Mouse (Mus musculus): Measurements from ENCODE around the gene Rhov.

Gene Rhov

DNA sequence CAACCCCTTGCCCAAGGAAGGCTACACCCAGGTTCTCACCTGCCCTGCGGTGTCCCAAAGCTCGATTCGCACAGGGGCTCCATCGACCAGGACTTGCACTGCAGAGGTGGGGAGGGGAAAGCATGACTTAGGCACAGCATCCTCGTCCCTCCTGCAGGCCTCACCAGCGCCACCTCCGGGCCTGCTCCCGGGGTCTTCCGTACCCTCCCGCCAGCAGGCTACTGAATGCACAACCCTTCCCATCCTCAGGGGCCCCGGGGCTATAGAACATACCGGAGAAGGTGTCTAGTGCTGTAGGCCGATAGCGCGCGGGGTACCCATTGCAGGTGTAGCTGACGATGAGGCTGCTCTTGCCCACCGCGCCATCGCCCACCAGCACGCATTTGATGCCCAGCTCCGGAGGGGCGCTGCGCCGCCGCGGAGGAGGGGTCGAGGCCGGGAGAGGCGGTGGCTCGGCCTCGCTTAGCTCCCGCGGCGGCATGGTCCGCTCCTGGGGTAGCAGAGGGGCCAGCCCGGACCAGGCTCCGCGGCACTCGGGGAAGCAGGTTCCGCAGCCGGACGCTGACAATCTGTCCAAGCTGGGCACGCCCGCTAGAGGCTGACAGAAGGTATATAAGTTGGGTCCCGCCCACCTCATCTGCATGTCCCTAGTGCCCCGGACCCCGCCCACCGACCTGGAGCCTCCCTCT lies at the start of gene Rhov:
Gene Rhov (minus strand): TSS at position 630 of the 689 bp plus-strand sequence.
- peak; percentile 67 to 69 for DNase-seq (ENCODE audit: low spot score in 2 of 2)

DNA sequence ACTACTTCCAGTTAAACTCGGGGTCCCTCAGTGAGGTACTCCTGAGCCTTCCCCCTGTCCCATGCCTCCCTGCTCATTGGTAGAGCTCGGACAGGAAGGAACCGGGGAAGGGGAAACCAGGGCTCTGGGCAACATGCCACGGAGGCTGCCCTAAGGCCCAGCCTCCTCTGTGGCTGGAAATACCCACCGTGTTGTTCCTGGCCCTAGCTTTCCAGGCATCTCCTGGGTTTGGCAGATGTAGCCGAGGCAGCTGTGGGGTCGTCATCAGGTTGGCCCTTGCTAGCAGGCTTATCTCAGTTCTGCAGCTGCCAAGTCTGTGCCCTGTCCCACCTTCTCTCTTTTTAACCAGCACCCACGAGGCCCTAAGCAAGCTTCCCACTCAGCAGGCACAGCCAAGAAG lies 49.5 kb upstream of the Rhov start:
- DNase-seq (ENCODE audit: low spot score in 2 of 2), result no peak

DNA sequence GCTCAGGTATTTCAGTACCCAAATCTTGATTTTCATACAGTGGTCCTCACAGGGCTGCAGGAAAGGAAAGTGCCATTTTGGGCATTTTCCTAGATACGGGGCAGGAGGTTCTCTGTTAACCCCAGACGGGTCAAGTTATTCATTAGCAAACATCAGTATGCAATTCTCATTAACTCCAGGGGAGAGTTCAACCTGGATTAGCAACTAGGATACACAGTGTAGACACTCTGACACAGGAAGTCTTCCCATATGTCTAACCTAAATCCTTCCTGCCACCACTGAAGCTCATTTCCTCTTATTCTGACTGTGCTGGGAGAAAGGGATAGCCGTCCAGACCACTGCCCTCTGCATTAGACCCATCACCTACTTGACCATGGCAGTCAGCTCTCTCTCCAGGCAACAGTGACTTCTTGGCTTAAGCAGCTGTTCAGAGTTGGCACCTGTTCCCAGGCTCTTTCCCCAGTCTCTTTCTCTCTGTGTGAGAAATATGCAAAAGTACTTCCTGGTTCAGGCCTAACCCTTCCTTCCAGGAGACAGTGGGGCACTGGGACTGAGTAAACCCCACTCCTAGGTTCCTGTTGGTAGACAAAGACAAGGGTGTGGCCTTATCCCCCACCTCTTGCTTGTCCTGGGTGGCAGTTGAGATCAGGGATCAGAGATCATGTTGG lies 47.1 kb upstream of the Rhov start:
- DNase-seq (ENCODE audit: low spot score in 2 of 2), result no peak

DNA sequence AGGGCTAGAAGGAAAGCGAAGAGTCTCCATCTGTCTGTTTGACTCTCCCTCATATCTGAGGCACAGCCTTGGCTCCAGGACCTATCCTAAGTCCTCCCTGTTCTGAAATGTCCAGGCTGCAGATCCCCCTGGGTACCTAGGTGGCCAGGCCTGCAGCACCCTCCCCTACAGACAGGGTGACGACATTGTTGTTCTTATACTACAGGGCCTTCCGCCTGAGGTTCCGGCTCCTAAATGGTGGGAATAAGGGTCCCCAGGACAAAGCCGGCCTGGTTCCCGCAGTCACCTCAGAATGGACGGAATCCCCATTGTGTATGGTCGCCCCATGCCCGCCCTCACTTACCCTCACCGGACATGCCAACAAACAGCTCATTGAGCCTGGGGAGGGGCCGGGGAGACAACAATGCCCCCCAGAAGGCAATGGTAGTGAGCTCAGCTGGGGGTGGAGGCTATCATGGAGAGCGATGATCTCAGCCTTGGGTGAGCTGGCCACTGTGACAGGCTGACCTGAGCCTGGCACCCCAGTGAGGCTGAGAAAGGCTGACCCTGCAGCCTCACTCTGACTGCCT lies 43.8 kb upstream of the Rhov start:
- DNase-seq (ENCODE audit: low spot score in 2 of 2), result no peak

DNA sequence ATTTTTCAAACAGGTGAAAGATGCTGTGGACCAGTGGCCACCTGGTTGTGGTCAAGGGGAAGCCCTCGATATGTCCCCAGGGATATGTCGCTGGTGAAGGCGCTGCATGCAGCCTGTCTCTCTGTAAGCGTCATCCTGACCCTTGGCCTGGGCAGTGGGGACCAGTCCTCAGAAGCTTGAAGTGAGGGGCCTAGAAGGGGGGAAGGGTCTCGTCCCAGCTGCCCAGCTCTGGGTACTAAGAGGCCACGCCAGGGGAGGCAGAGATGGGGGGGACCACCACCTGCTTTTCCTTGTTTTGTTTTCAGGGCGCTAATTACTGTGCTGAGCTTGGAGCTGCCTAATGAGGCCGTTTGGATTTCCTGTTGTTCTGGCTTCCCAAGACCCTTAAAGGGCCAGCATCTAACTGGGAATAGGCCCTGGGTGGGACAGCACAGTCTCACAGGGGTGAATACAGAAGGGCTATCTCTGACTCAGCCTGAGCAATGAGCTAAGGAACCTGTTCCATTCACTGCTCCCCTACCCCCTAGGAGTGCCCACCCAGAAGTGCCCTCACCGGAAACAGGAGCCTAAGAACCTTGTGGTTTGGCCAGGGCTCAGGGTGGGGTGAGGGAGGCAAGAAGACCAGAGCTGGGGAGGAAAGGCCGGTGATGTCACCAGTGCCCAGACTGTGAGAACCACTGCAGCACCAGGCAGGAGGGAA lies 42.9 kb upstream of the Rhov start:
- DNase-seq (ENCODE audit: low spot score in 2 of 2), result no peak

DNA sequence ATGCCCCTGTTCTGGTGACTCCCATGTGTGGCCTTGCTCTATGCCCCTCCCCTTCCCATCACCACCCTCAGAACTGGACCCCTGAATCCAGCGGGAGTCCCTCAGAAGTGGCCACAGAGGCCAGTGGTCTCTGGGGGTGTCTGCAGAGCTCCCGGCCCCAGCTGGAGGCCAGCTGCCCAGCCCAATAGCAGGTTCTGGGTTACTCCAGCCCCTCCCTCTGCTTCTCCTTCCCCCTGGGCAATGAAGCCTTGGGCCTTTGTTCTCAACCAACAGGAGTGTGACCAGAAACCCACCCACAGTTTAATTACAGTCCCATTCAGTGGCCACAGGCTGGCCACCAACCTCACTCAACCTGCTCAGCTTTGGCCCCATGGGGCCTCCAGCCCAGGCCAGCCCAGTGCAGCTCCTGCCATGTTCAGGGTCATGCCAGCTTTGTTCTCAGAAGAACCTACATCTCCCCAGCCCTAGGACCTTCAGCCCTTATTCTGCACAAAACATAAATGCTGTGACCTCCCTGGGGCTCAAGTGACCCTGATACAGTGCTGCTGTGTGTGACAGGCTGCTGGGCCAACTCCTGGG lies 41.4 kb upstream of the Rhov start:
- no peak for DNase-seq (ENCODE audit: low spot score in 2 of 2)

DNA sequence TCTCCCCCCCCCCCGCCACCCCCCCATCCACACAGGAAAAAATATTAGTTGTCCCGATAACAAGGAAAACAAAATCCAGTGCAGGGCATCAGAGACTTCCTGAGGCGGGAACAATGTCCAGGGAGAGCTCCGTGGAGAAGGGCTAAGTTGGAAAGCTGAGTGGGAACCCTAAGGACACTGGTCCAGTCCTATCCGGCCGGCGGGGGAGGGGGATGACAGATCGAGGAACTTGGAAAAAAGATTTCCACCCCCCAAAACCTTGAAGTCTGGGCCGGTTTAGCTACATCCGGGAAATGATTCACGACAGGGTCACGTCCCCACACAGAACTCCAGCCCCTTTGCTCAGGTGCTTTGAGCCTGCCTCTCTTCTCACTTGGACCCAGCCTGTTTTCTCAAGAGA lies 40.5 kb upstream of the Rhov start:
- DNase-seq (ENCODE audit: low spot score in 2 of 2), result no peak

DNA sequence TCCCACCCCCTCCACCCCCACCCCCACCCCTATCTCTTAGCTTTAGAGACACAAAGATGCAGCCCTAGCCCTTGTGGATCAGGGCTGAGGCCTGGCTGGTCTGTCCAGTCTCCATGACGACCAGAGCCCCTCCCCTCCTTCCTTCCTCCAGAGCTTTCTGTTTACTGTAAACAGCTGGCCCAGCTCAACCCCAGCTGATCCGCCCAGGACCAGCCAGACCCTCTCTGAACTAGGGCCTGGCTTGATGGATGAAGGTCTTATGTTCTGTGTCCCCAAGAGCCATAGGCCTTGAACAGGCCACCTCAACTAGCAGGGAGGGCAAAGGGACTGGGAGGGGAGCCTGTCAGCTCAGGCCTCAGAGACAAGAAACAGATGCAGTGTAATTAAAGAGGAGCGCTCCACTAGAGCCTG lies 33.7 kb upstream of the Rhov start:
- DNase-seq (ENCODE audit: low spot score in 2 of 2), result no peak

DNA sequence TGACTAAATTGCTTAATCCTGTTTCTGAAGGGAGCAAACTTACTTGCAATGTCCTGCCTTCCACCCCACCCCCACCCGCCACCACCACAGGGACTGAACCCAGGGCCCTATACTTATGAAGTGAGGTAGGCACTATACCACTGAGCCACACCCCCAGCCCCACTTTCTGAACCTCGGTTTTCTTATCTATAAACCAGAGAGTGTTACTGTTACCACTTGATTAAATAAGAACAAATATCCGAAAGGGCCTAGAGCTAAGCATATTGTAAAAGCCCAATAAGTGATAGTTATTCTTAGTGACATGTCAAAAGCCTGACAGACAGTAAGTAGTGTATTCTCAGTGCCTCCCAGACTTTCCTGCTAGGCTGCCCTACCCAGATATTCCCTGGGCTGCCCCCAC lies 33.3 kb upstream of the Rhov start:
- DNase-seq (ENCODE audit: low spot score in 2 of 2), result no peak

DNA sequence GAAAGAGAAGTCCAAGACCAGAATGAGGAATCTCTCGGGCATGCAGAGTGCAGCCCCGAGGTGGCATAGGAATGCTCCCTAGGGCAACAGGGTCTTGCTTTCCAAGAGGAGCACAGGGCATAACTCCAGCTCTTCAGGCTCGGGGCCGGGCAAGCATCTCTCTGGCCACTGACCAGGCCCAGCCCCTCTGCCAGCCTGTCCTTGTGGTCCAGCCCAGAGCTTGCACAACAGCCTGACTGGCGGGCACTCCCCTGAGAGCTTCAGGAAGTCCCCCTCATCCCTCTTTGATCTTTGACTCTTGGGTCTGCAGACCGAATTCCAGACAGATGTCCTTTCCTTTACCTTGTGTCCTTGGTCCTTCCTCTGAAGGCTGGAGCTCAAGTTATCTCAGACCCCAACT lies 31.8 kb upstream of the Rhov start:
- DNase-seq (ENCODE audit: low spot score in 2 of 2), result no peak

DNA sequence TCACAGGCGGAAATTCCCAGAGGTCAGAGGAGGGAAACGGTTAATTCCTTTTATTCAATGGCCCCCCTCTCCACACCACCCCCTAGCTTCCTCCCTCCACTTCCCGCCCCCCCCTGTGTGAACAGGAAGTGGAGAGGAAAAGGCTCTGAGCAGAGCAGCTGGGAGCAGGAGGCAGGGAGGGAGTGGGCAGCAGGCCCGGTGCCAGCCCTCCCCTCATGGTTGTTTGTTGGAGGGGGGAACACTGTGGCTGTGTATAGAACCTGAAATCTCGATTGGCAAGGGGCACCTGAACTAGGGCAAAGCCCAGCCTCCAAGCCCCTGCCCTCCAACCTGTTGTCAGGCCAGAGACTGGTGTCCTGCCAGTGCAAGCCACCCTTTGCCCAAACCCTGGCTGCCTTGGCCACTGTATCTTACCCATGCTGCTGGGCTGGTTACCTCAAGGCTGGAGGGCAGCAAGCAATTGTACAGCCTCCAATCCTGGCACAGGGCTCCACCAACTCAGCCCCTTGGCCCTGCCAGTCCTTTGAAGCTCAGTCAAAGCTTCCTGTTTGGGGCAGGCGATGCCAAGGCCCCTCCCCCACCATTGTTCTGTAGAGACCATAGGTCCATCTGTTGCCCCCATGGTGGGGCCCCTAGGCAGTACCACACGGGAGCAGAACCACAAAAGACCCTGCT lies 29.9 kb upstream of the Rhov start:
- DNase-seq (ENCODE audit: low spot score in 2 of 2), result no peak

DNA sequence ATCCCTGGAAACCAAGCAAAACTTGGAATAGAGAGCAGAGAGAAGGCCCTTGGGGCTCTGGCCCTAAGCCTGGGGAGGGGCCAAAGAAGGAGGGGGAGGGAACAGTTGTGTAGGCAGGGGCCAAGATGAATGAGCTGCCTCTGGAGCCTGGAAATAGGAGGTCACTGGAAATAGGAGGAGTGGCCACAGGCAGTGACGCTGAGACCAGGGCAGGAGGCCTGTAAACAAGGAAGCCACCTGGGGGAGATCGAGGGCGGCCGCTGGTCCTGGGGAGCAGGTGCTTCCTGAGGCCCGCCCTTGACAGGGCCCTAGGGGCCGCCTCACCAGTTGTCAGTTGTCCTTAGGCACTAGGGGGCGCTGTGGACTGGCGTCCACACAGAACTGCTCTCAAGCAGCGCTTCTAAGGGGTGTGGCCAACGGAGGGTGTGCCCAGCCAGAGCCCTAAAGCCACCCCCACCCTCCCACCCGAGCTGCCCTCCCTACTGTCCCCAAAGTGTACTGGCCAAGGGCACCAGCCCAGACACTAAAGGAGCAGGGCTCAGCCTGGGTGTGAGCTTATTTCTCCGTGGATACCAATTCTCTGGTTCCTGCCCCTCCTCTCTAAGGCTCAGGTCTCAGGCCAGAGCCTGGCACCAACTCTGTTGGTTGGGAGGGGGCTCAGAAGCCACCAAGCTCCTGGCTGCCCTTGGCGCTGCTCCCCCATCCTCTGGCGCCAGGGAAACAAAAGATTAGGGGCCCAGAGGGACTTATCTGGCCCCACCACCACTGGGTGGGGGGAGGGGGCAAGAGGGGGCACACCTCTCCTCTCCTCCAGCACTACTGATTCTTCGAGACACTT lies 29.1 kb upstream of the Rhov start:
- no peak for DNase-seq (ENCODE audit: low spot score in 2 of 2)

DNA sequence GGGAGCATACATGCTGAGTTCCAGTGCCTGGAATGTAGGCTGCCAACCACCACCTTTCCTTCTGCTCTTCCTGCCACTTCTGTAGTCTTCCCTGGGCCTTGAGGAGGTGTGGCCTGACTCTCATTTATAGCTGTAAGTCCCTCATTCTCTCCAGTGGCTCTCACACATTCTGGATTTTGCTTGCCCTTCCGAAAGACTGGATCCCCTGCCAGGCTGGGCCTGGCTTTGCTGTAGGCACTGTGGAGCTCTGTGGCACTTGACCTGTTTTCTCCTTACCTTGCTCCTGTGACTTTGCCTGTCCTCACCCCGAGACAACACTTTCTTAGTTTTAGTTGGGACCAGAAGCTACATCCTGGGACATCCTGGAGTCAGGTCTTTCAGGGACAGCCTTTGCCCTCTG lies 27.8 kb upstream of the Rhov start:
- DNase-seq (ENCODE audit: low spot score in 2 of 2), result no peak

DNA sequence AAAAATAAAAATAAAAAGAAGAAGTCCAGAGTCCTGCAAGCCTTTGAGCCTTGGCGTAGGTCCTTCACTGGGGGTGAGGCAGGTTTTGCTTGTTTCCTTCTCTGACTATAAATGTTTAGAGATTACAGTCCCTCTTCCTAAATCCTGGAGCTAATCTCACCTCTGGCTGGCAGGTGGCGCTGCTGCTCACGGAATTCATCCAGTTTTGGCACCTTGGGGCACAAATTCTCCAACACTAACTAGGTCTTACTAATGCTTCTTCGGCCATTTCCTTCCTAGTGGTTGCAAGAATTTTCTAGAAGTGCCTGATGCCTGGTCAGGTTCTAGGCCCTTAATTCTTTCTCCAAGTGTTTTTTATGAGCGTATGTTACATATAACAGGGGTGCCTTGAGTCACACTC lies 27.3 kb upstream of the Rhov start:
- DNase-seq (ENCODE audit: low spot score in 2 of 2), result peak; percentile 57 to 62

DNA sequence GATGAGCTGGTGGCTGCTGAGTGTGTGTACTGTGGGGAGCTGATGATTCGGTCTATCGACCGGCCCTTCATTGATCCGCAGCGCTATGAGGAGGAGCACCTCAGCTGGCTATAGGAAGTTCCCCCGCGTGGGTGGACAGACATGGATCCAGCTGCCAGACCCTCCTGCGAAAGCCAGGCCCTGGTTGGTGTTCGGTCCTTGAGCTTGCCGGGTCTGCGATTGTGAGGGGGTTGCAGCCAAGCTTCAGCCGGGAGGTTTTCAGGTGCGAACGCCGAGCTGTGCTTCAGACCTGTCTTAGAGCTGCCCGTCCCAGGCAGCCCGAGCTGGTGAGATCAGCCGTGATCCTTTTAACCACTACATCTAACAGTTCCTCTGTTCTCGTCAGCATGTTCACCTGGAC lies 26.4 kb upstream of the Rhov start:
- no peak for DNase-seq (ENCODE audit: low spot score in 2 of 2)

DNA sequence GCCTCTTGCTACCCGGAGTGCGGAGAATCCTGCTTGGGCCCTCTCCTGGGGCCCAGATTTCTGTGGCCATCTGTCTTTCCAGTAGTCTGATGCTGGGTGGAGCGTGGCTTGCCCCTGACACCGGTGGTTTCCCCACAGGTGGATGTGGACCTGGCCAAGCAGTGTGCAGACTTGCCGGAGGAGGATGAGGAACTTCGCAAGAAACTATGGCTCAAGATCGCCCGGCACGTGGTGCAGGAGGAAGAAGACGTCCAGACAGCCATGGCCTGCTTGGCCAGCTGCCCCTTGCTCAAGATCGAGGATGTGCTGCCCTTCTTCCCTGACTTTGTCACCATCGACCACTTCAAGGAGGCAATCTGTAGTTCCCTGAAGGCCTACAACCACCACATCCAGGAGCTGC lies 25.7 kb upstream of the Rhov start:
- DNase-seq (ENCODE audit: low spot score in 2 of 2), result no peak

DNA sequence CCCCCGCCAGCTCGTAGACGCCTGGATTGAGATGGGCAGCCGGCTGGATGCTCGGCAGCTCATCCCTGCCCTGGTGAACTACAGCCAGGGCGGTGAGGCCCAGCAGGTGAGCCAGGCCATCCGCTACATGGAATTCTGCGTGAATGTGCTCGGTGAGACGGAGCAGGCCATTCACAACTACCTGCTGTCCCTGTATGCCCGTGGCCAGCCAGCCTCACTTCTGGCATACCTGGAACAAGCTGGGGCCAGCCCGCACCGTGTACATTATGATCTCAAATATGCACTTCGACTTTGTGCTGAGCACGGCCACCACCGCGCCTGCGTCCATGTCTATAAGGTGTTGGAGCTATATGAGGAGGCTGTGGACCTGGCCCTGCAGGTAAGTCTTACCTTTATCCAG lies 23.3 kb upstream of the Rhov start:
- DNase-seq (ENCODE audit: low spot score in 2 of 2), result no peak

DNA sequence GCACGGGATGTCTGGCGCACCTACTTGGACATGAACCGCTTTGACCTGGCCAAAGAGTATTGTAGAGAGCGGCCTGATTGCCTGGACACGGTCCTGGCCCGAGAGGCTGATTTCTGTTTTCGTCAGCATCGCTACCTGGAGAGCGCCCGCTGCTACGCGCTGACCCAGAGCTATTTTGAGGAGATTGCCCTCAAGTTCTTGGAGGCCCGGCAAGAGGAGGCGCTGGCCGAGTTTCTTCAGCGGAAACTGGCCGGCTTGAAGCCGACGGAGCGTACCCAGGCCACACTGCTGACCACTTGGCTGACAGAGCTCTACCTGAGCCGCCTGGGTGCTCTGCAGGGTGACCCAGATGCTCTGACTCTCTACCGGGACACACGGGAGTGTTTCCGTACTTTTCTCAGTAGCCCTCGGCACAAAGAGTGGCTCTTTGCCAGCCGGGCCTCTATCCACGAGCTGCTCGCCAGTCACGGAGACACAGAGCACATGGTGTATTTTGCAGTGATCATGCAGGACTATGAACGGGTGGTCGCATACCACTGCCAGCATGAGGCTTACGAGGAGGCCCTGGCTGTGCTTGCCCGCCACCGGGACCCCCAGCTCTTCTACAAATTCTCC lies 22.8 kb upstream of the Rhov start:
- DNase-seq (ENCODE audit: low spot score in 2 of 2), result no peak

DNA sequence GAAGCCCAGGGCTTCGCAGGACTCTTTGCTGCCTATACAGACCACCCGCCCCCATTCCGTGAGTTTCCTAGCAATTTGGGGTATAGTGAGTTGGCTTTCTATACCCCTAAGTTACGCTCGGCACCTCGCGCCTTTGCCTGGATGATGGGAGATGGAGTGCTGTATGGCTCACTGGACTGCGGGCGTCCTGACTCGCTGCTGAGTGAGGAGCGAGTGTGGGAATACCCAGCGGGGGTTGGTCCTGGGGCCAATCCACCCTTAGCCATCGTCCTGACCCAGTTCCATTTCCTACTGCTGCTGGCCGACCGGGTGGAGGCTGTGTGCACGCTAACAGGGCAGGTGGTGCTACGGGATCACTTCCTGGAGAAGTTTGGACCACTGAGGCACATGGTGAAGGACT lies 22.2 kb upstream of the Rhov start:
- no peak for DNase-seq (ENCODE audit: low spot score in 2 of 2)

DNA sequence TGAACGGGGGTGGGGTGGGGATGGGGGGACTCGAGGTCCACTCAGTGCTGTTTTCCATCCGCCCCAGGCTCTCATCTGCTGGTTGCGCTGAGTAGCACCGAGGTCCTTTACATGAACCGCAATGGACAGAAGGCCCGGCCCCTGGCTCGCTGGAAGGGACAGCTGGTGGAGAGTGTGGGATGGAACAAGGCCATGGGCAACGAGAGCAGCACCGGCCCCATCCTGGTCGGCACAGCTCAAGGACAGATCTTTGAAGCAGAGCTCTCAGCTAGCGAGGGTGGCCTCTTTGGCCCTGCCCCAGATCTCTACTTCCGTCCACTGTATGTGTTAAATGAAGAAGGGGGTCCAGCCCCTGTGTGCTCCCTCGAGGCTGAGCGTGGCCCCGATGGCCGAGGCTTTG lies 21.8 kb upstream of the Rhov start:
- DNase-seq (ENCODE audit: low spot score in 2 of 2), result no peak

DNA sequence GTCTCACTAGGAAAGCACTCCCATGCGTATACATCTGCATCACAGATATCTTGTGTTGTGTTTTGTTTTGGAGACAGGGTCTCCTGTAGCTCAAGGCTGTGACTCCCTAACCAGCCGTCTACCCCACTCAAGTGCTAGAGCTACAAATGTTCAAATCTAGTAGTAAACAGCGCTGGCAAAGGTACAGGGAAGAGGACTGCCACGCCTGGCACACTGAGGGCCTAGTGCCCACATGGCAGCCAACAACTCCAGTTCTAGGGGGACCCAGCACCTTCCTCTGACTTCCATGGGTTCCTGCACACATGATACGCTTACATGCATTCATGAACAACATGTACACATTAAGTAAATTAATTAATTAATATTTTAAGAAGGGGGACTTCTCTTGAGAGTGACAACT lies 21.2 kb upstream of the Rhov start:
- no peak for DNase-seq (ENCODE audit: low spot score in 2 of 2)
